Mouse (Mus musculus): ENCODE measurements around the gene Sv2b. TPM values are rescaled to one million over a fixed set of nuclear protein-coding genes. Genes with fewer than 3 reads are reported as not detected.
"Not testable (repeated sequence)": the region's sequence is repeated elsewhere in the genome, so short reads cannot be mapped to it uniquely, and the experiment has no call there.

Gene Sv2b
- total RNA-seq (2021) = 10 to 100 TPM; 80.7 to 87.9 TPM

GRCm38 (mm10) chr7:75308457-75309312, at the start of gene Sv2b:
TSS of gene Sv2b (minus strand) at chr7:75309262.
- intact Hi-C loops (cut with DNase I) = no loop called here
- DNase-seq = peak; percentile 69

GRCm38 (mm10) chr7:75358284-75358851, 49.3 kb upstream of the Sv2b start:
- intact Hi-C loops (cut with DNase I) = no loop called here
- DNase-seq = no peak

GRCm38 (mm10) chr7:75355521-75355920, 46.5 kb upstream of the Sv2b start:
- DNase-seq = no peak
- intact Hi-C loops (cut with DNase I) = no loop called here

GRCm38 (mm10) chr7:75352777-75353374, 43.8 kb upstream of the Sv2b start:
- no peak for DNase-seq
- intact Hi-C loops (cut with DNase I) = no loop called here

- no peak for DNase-seq
- intact Hi-C loops (cut with DNase I) = no loop called here
Observed at GRCm38 (mm10) chr7:75350172-75350571, 41.1 kb upstream of the Sv2b start.

GRCm38 (mm10) chr7:75332311-75332710, 23.2 kb upstream of the Sv2b start:
- intact Hi-C loops (cut with DNase I) = no loop called here

GRCm38 (mm10) chr7:75329740-75330142, 20.7 kb upstream of the Sv2b start:
- intact Hi-C loops (cut with DNase I) = no loop called here
- DNase-seq = peak; percentile 88

More at GRCm38 (mm10) chr7:75332311-75332710, 23.2 kb upstream of the Sv2b start:
- DNase-seq = no peak

GRCm38 (mm10) chr7:75328721-75329362, 19.8 kb upstream of the Sv2b start:
- intact Hi-C loops (cut with DNase I) = no loop called here
- peak; percentile 48 for DNase-seq

GRCm38 (mm10) chr7:75325273-75325672, 16.2 kb upstream of the Sv2b start:
- no peak for DNase-seq
- intact Hi-C loops (cut with DNase I) = no loop called here

GRCm38 (mm10) chr7:75322742-75323141, 13.7 kb upstream of the Sv2b start:
- intact Hi-C loops (cut with DNase I); DNase-seq: not testable (repeated sequence)

GRCm38 (mm10) chr7:75320009-75320408, 10.9 kb upstream of the Sv2b start:
- intact Hi-C loops (cut with DNase I) = no loop called here
- no peak for DNase-seq

GRCm38 (mm10) chr7:75318320-75318719, 9.3 kb upstream of the Sv2b start:
- no peak for DNase-seq
- intact Hi-C loops (cut with DNase I) = no loop called here

- intact Hi-C loops (cut with DNase I) = no loop called here
- DNase-seq = no peak
Observed at GRCm38 (mm10) chr7:75314873-75315272, 5.8 kb upstream of the Sv2b start.

- DNase-seq = no peak
- intact Hi-C loops (cut with DNase I) = no loop called here
Observed at GRCm38 (mm10) chr7:75309570-75309969, 508 bp upstream of the Sv2b start.

- intact Hi-C loops (cut with DNase I) = no loop called here
- no peak for DNase-seq
Observed at GRCm38 (mm10) chr7:75308140-75308456, 964 bp downstream of the Sv2b start.

GRCm38 (mm10) chr7:75307570-75308087, 1.4 kb downstream of the Sv2b start:
- intact Hi-C loops (cut with DNase I) = no loop called here
- DNase-seq = no peak

- DNase-seq = no peak
- intact Hi-C loops (cut with DNase I) = no loop called here
Observed at GRCm38 (mm10) chr7:75305901-75306465, 3.1 kb downstream of the Sv2b start.

GRCm38 (mm10) chr7:75302523-75303215, 6.4 kb downstream of the Sv2b start:
- intact Hi-C loops (cut with DNase I) = no loop called here
- no peak for DNase-seq

- DNase-seq = no peak
- intact Hi-C loops (cut with DNase I) = no loop called here
Observed at GRCm38 (mm10) chr7:75299245-75299644, 9.8 kb downstream of the Sv2b start.

GRCm38 (mm10) chr7:75296688-75297119, 12.4 kb downstream of the Sv2b start:
- no peak for DNase-seq
- intact Hi-C loops (cut with DNase I) = no loop called here
